Mouse (Mus musculus) urinary bladder, adult 18-20 months (tissue): Measurements from ENCODE around the gene Wnt4.
A peak's percentile ranks its signal among the peaks of the same experiment; 100 is the strongest.

ENCODE experiments used
- DNase-seq, 2 experiments: peaks; one replicate each; pipeline ENCODE4 v3.0.0; 2022; ENCODE audit warnings: low spot score in 2 of 2, mixed read lengths in 2 of 2

Gene Wnt4

DNA sequence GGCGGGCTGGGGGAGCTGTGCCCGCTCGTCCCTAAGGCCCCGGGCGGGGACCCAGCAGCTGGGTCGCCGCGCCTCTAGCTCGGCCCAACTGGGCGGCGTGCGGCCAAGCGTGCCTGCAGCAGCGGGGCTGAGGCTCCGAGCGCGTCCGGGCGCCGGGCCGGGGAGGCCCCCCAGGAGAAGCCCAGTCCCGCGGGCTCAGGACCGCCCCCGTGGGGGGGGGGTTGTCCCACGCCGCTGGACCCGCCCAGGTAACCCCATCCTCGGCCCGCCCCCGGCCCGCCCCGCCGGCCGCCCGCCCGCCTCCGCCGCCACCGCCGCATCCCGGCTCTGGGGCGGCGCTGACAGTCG lies at the start of gene Wnt4:
TSS of gene Wnt4 (plus strand) at position 324 of the 348 bp plus-strand sequence.
- peak; percentile 71 to 78 for DNase-seq

DNA sequence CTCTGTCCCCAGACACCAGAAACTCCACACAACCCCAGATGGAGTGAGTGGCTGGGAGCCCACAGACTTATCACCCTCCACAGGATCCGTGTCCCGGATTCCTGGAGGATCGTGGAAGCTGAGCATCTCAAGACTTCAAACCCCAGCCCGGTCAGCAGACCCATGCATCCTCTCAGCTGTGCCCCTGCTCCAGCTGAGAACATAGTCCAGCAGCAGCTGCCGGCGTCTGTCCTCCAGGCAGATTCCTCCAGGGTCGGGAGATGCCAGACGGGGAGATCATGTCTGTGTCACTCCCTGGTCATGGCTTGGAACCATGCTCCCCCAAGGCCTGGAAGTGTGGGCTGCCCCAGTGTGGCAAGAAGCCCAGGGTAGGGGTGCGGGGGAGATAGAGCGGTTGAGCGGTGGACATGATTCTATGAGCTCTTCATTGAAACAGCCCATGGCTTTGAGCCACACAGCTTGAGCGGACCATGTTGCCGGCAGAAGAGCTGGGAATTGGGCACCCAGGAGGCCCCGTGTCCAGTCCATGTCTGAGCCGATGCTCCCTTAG lies 48.6 kb upstream of the Wnt4 start:
- DNase-seq, result no peak

DNA sequence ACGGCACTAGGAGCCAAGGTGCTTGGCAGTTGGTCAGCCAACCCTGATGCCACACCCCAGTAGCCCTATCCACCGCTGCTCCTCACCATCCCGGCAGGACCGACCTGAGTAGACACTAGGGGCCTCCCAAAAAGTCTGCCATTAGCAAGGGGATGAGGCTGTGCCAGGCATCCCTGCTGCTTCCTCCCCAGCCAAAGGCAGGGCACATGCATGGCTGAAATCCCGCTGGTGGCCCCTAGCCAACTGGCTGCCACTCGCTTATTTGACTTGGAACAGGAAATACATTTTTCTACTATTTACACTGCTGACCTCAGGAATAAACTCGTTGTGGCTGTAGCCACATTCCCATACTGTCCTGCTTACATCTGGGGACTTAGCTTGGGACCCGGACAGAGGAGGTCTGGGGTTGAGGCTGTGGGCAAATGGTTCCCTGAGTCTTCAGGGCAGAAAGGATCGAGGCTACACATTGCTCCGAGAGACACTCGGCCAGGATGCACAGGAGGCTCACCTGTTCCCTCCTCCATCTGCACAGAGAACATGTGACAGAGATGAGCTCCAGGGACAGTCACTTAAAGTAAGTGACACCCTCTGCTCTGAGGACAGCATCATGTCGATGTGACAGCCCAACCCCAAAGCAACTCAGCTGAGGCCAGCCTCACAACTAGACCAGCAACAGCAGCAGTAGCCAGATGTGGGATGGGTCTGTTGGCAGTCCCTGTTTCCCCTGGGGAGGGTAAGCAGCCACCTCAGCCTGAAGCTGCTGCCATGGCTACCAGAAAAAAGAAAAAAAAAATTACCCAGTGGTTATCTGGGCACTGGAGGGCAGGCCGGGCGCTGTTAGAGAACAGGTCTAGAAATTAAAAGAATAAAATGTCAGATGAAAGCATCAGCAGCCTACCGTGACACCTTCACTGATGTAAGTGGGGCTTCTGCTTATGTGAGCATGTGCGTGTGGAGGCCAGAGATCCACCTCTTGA lies 45.5 kb upstream of the Wnt4 start:
- peak; percentile 52 to 69 for DNase-seq

DNA sequence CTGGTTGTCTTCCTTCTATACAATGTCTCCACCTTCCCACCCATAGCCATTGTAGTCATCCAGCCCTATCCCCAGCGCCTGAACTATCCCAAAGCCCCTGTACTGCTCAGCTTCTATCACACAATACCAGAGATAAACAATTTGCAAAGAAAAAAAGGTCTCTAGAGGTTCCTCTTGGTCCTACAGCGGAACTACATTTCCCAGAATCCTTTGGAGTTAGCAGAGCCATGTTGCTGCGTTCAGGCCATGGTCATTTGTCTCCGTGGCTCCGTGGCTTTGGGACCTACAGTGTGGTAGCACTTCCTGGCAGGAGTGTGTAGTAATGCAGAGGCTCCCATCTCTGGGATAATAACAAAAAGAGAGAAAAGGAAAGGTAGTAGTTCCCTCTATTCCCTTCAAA lies 43.7 kb upstream of the Wnt4 start:
- DNase-seq, result no peak

DNA sequence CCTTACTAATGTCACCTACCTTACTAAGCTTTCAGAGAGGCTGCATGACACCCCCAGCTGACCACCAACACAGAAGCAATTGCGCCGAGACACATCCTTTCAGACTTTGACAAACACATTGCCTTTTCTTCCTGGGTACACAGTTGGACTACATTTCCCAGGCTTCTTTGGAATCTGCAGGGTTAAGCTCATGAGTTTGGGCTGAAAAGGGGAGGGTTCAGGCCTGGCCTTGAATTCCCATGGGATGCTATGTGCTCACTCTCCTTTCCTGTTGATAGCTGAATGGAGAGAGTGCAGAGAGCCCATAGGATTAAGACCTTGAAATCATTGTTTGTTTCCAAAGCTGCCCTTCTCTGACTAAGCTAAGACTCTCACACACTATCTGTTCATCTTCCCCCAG lies 42.8 kb upstream of the Wnt4 start:
- no peak for DNase-seq

DNA sequence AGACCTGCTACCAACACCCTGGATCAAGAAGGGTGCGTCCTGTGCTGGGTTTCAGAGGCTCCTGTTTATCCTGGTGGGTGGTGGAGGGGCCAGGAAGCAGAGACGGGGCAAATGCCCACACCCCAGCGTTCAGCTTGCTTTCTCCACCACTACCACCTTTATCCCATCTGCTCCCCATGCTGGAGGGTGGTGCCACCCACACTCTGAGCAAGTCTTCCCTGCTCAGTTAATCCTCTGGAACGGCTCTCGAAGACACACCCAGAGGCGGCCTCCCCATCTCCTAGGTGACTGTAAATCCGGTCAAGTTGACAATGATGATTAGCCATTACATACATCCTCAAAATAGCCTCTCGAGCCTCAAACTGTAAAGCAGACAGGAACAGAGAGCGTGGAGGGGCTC lies 41.9 kb upstream of the Wnt4 start:
- no peak for DNase-seq

DNA sequence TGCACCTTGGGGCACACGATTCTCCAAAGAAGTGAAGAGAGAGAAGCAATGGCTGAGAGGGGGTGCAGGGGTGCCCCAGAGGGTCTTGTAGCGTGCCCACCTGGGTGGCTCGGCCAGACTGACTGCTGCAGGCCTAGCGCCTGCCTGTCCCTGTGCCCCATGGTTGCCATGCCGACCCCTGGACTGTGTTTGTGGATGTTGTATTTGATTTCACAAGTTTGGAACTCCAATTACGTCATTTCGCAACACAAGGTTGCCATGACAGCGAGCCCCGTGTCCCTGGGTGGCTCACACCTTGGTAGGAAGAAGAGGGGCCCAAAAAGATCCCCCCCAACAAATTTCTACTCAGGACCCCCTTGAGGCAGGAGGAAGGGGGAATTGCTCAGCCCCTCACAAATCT lies 32.4 kb upstream of the Wnt4 start:
- no peak for DNase-seq

DNA sequence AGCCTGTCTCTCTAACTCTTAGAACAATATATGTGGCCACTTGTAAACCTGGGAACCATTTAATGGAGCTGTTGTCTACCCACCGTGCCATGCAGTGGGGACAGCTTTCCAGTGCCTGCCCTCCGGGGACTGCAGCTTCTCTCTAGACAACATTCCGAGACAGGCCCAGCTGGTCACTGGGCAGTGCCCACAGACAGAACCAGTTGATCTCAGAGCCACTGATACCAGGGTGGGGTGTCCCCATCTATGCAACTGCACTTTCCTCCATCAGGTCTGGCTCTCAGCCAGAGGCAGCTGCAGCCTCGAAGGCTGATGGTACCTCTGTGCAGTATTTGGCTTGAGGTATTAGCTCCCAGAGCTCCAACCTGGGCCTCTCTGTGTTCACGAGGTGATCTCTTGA lies 27.0 kb upstream of the Wnt4 start:
- DNase-seq, result peak; percentile 50 to 52

DNA sequence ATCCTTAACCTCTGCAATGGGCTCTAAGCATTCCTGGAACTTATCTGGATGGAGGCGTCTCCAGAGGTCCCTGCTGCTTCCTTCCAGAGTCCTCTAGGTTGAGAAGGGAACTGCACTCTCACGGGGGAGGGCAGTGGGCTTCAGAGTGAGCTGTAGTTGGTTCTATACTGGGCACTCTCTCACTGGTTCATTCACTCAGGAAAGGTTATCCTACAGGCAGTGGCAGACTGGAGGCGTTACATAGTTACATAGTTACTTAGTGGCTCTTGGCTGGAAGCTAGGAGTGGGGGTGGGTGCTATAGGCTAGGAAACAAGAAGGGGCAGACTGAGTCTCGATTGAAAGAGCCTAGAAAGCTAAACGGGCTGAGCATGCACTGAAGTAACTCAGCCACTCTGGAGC lies 26.4 kb upstream of the Wnt4 start:
- DNase-seq, result no peak

DNA sequence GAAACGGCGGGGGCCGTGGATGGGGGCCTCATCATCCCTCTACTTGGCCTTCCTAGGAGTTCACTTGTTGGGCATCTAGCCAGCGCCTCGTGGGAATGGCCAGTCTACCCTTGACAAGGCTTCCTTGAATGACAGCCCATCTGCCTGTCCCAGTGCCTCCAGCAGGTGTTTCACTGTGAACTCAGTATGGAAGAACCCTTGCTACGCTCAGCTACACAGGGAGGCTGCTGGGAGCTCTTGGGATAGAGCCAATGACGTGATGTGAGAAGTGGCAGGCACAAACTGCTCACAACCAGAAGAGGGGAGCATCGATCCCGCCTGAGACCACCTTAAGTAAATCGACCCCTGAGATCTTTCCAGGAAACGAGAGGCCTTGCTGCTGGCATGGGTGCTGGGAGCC lies 23.7 kb upstream of the Wnt4 start:
- DNase-seq, result no peak

DNA sequence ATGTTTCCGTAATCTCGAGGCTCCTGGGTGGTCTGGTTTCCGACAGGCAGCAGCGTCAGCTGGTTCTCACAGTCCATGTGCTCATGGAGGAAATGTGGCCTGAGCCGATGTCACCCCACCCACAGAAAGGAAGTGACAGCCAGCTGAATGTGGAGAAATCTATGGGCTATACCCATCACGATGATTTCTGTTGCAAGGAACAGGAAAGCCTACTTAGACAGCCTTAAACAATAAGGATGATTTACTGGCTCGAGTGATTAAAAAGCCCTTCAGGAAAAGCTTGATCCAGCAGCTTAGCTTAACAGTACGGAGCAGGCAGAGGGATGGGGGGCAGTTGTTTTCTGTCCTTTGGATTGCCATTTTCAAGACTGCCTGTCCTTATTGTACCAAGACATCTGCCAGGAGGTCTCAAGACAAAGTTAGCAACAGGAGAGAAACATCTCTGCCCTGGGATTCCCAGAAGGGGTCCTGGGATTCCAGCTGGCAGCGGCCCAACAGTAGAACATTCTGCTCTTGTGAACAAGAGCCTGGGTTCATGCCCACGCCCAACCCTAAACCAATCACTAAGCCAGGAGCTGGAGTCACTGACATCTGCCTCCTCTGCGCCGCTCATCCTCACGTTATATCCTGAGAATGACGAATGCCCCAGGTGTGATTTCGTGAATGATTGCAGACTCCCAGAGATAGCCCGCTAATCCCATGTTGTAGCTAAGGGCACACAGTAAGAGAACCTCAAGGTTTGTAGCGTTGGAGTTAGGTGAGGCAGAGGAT lies 22.9 kb upstream of the Wnt4 start:
- DNase-seq, result no peak

DNA sequence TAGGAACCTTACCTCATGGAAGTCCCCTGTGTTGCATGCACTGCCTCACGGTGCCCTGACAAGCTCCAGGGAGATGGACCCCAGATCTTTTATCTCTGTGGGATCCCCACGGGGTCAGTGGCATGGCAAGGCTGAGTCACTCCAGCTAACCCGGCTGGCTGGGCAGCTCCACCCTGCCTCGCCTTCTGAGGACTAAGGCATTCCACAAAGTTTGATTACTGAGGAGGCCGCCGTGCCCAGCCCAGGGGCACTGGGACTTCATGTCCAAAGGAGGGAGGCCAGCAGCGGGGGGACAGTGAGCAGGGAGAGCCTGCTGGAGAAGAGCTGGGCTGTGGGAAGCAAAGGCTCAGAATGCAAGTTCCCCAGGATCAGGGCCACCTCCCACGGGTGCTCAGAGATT lies 21.7 kb upstream of the Wnt4 start:
- peak; percentile 55 to 65 for DNase-seq

DNA sequence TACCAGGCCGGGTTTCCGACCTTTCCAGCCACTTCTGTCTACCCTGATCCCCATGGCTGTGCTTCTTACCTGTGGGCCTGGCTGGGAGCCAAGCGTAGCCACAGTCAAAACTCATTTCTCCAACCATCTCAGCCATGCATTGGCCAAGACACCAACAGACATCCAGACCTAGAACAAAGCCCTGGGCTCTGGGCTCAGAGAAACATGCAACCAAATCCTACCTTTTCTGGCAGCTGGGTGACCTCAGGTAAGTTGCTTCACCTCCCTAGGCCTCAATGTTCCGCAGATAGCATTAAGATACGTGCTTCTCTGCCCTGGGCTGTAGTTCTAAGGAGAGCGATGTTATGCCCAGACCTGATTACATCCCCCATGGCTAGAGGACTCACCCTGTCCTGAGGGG lies 15.5 kb upstream of the Wnt4 start:
- no peak for DNase-seq

DNA sequence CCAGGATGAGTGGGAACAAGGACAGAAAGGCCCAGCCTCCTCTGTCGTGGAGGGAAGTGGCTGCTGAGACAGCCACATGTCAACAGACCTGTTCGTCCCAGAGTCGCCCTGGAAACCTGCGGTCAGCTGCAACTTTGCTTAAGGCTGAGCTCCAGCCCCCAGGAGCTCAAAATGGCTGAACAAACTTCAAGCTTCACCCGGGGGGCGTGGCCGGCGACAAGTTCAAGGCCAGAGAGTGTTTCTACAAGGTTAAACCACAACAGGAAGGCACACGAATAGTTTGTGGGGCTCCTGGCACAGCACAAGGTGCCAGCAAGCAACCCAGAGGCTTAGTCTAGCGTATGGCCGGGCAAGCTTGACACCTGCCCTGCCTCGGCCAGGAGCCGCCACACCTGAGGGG lies 13.2 kb upstream of the Wnt4 start:
- DNase-seq, result no peak

DNA sequence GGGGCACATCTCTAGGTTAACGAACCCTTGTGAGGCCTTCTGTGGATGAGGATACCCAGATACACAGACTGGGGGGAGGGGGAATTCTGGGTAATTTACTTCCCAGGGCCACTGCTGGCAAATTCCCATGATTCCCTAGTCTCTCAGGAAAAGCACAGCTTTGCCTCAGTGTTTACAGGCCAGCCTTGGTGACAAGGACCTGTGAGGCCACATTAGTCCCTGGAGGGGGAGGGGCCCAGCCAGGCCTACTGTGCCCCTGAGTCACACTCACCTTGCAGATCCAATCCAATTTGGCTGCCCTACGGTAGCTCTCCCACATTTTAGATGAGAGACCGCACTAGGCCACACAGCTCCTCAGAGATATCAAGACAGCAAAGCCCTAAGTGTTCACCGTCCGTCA lies 12.2 kb upstream of the Wnt4 start:
- DNase-seq, result no peak

DNA sequence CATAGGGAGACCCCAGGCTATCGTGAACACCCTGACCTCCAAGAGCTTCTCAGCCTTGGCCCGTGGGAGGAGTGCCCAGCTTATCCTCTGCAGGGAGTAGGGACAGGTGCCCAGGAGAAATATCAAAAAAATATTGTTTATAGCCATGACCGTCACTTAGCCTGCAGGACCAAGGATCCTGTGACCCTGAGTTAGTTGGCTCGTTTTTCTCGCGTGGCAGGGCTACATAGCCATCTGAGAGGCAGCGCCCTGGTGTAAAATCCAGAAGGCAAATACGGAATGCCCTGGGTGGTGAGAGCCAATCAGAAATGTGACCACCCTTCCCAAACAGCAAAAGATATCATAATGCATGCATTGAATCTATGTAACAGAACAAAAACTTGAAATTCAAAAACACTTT lies 8.7 kb upstream of the Wnt4 start:
- no peak for DNase-seq

DNA sequence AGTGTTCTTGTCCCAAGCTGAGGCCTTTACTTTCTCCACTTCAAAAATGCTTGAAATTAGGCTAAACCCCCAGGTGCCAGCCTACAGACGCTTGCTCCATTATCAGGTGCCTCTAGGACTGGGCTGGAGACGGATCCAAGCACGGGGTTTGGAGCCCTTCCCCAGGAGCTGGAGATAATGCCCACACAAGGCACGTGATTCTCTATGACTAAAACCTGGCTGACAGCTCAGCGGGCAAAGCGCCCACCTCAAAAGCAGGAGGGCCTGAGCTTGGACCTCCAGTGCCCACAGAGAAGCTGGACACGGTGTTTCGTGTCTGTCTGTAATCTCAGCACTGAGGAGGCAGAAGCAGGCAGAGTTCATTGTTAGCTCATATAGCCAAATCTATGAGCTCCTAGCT lies 5.4 kb upstream of the Wnt4 start:
- DNase-seq, result no peak

DNA sequence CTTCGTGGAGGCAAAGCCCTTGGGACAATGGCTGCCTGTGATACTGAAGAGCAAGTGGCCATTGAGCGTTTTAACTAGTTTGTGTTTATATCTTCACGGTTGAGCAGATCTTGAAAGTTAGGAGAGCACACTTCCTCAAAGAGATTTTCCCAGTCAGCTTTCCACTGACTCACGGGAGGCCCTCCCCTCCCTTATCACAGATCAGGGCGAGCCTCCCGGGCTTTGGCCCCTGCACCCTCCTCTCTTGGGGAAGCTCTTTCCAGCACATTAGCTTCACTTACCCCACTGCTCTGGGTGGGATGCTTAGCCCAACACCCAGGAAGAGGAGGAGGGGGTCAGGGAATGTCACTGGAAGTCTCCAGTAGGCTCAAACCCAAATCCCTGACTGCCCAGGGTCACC lies 3.0 kb upstream of the Wnt4 start:
- DNase-seq, result no peak

DNA sequence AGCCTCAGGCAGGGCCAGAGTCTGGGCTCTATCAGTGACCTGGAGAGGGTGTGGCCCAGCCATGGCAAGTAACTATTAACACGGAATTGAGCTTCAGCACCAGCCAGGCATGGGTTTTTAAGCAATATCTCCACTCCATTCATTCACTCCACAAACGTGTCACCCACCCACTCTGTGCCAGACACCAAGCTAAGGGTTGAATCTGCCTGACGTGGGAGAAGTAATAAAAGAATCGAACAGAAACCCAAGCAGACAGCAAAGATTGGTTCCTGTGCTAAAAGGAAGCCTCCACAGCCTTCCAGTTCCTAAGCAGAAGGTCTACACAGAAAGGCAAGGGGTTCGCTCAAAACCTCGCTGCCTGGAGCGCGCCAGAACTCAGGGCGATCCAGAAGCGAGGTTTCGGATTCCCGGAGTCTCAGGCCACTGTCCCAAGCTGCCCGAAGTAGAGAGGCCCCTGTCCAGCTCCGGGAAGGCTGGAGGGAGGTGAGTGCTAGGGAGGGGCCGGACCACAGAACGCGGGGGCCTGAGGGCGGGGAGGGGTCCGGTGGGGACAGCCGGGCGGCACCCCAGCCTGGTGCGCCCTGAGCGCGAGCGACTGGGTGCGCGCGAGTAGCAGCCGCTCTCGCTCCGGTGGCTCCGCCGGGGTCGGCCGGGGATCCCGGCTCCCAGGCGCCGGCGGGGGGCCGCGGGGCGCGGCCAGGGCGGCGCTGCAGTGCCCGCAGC lies 685 bp upstream of the Wnt4 start:
- no peak for DNase-seq

DNA sequence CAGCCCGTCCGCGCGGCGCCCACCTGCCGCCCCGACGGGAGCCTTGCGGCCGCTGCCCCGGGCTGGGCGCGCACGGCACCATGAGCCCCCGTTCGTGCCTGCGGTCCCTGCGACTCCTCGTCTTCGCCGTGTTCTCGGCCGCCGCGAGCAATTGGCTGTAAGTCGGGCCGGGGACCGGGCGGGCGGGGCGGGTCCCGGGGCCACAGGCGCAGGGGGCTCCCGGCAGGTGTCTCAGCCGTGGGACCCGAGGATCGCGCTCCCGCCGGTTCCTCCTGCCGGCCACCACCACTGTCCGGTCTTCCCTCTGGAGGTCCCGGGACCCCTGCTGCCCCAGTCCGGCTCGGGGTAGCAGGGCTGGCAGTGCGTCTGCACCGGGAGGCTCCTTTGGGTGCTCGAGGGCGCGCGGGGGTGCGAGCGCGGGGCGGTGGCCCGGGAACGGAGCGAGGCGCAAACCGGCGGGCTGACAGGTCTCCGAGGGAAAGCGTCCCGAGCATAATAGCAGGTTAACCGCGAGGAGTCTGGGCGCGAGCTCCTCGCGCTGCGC lies 383 bp downstream of the Wnt4 start:
- no peak for DNase-seq

DNA sequence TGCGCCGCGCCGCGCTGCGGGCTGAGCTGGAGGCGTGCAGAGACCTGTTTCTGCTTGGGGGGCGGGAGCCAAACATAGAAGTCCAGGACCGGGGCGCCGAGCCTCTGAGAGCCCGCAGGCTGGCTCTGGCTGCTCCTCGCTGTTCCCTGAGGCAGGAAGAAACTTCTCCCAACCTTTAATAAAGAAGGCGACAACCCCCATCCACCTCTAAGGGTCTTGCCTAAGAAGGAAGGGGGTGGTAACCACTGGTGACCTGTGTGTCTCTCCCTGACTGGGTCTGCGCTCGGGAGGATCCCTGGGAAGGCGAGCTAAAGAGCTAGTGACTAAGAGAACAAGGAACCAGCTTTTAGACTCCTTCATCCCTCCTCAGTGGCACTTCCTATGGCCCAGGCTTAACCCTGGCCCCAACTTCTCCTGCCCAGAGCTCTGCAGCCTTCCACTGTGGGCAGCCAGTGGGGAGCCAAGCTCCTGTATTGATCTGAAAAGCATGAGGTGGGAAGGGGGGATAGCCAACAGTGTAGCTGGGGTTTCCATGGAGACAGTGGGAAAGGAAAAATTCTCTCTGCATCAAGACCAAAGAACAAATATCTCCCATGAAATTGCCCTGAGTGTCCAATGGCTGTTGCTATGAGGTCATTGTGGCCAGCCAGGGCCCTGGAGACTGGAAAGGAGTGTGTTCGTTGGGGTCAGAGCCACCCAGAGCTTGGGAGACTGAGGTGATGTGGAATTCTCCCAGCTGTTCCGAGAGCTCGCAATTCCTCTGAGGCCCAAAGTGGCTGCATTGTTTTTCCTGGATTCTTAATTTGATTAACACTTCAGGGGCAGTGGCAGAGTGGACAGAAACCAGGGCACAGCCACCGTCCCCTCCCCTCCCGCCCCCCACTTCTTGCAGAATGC lies 1.1 kb downstream of the Wnt4 start:
- DNase-seq, result peak in 1 of 2 experiments; percentile 51
